Mouse (Mus musculus): ENCODE results near the gene Pcnx4.
"Not testable (repeated sequence)": the region's sequence is repeated elsewhere in the genome, so short reads cannot be mapped to it uniquely, and the experiment has no call there.

Pcnx4 gene

GRCm38 (mm10) chr12:72594001-72594400 is 57.8 kb downstream of the Pcnx4 start:
- peak; percentile 50 for DNase-seq (ENCODE audit: low read depth, low spot score)

- DNase-seq (ENCODE audit: low read depth, low spot score): not testable (repeated sequence)
Measured at GRCm38 (mm10) chr12:72598731-72599130, 62.5 kb downstream of the Pcnx4 start.

- no peak for DNase-seq (ENCODE audit: low read depth, low spot score)
Measured at GRCm38 (mm10) chr12:72612053-72612452, 75.9 kb downstream of the Pcnx4 start.

- no peak for DNase-seq (ENCODE audit: low read depth, low spot score)
Measured at GRCm38 (mm10) chr12:72620856-72621255, 84.7 kb downstream of the Pcnx4 start.

- DNase-seq (ENCODE audit: low read depth, low spot score): no peak
Measured at GRCm38 (mm10) chr12:72621441-72621840, 85.3 kb downstream of the Pcnx4 start.

GRCm38 (mm10) chr12:72622853-72623496 is 86.8 kb downstream of the Pcnx4 start:
- no peak for DNase-seq (ENCODE audit: low read depth, low spot score)

- DNase-seq (ENCODE audit: low read depth, low spot score): no peak
Measured at GRCm38 (mm10) chr12:72628751-72629150, 92.6 kb downstream of the Pcnx4 start.

Data from ZHBTc4 (cell line).